8 mouse cellular contexts compared by ENCODE assay signal in genomic region chr19:9899072-9899779, GRCm38 (mm10). TPM values are rescaled to one million over a fixed set of nuclear protein-coding genes. Genes with fewer than 3 reads are reported as not detected.
DNase-seq lines count a peak whose midpoint lies in the region; ATAC-seq lines count a peak whose summit lies in the region.

Gene Incenp (minus strand): TSS chr19:9899551.

- peaks cover 12% of the 10 kb centered on the region for H3K36me3 ChIP-seq in heart, embryonic 14.5 days (ENCODE audit: control insufficient read depth, insufficient read depth, low read length)
- peaks cover 33% of the 10 kb centered on the region for H3K36me3 ChIP-seq in liver, embryonic 13.5 days
- peaks cover 7% of the 10 kb centered on the region; the same call in 1 of the 2 replicates for H3K36me3 ChIP-seq in stomach, embryonic 16.5 days (ENCODE audit: control insufficient read depth, insufficient read depth, low read length)

- peak; percentile 97 for DNase-seq in c-Kit-negative CD71-positive TER-119-positive erythroid progenitor cells, embryonic 14.5 days (ENCODE audit: low read depth, low spot score)
- peak; percentile 99 for DNase-seq in fibroblast of lung, adult 2 months (ENCODE audit: low read depth)
- DNase-seq in kidney, postnatal 14 days: peak; percentile 96
- DNase-seq in liver, embryonic 13.5 days: peak; percentile 94
- DNase-seq in neural tube, embryonic 10.5 days (ENCODE audit: extremely low spot score, low spot score): peak; percentile 90

- H3K4me3 ChIP-seq in heart, embryonic 14.5 days (ENCODE audit: control insufficient read depth in 1 of 2, insufficient read depth in 1 of 2, low read depth in 1 of 2, low read length in 2 of 2): peak within 1 kb of the TSS; percentile 77 to 93
- peak within 1 kb of the TSS; percentile 94 for H3K4me3 ChIP-seq in liver, embryonic 13.5 days (replicated peaks)
- peak within 1 kb of the TSS; percentile 79 for H3K4me3 ChIP-seq in stomach, embryonic 16.5 days (replicated peaks; ENCODE audit: low read length)

- peak within 1 kb of the TSS; percentile 80 for H3K4me2 ChIP-seq in heart, embryonic 14.5 days (ENCODE audit: low read length)
- peak within 1 kb of the TSS; percentile 81 for H3K4me2 ChIP-seq in liver, embryonic 13.5 days
- peak within 1 kb of the TSS; percentile 65 for H3K4me2 ChIP-seq in stomach, embryonic 16.5 days (ENCODE audit: low read depth, low read length)

- peak within 1 kb of the TSS; percentile 89 to 90 for H3K27ac ChIP-seq in heart, embryonic 14.5 days (replicated peaks in 1 of 2; ENCODE audit: control insufficient read depth in 1 of 2, insufficient read depth in 1 of 2, low read depth in 2 of 2, low read length in 2 of 2)
- peak within 1 kb of the TSS; percentile 96 for H3K27ac ChIP-seq in liver, embryonic 13.5 days
- H3K27ac ChIP-seq in stomach, embryonic 16.5 days (ENCODE audit: low read length): peak within 1 kb of the TSS; percentile 93

- no peaks in the 10 kb centered on the region for H3K27me3 ChIP-seq in heart, embryonic 14.5 days (ENCODE audit: control insufficient read depth, insufficient read depth, low read length)
- H3K27me3 ChIP-seq in liver, embryonic 13.5 days: no peaks in the 10 kb centered on the region
- H3K27me3 ChIP-seq in stomach, embryonic 16.5 days (ENCODE audit: control insufficient read depth, insufficient read depth, low read length): no peaks in the 10 kb centered on the region

- WGBS in heart, embryonic 14.5 days: under 1% methylated on average over 58 of the region's 58 CpGs
- WGBS in liver, embryonic 13.5 days (ENCODE audit: insufficient replicate concordance): under 1% methylated on average over 58 of the region's 58 CpGs
- WGBS in stomach, embryonic 16.5 days: under 1% methylated on average over 58 of the region's 58 CpGs

- H3K4me1 ChIP-seq in heart, embryonic 14.5 days (ENCODE audit: control insufficient read depth in 2 of 2, insufficient read depth in 2 of 2, low read length in 2 of 2): peaks cover 7 to 24% of the 10 kb centered on the region in 2 experiments
- peaks cover 58% of the 10 kb centered on the region for H3K4me1 ChIP-seq in liver, embryonic 13.5 days (replicated peaks)
- H3K4me1 ChIP-seq in stomach, embryonic 16.5 days (ENCODE audit: control insufficient read depth, insufficient read depth, low read length): peaks cover 21% of the 10 kb centered on the region

- ATAC-seq in CD4-positive, CD25-positive, alpha-beta regulatory T cell, adult 4 months: peak; percentile 99
- peak; percentile 95 for ATAC-seq in heart, embryonic 14.5 days (ENCODE audit: insufficient number of reproducible peaks, insufficient read depth, low FRiP score, low read depth)
- ATAC-seq in liver, embryonic 13.5 days (ENCODE audit: low read depth): peak; percentile 94
- ATAC-seq in stomach, embryonic 16.5 days (ENCODE audit: insufficient read depth, low FRiP score): peak; percentile 98

- no peaks in the 10 kb centered on the region for H3K9me3 ChIP-seq in heart, embryonic 14.5 days (ENCODE audit: control insufficient read depth, low read length)
- no peaks in the 10 kb centered on the region for H3K9me3 ChIP-seq in liver, embryonic 13.5 days (replicated peaks)
- no peaks in the 10 kb centered on the region for H3K9me3 ChIP-seq in stomach, embryonic 16.5 days (replicated peaks; ENCODE audit: control insufficient read depth, low read length)

- H3K9ac ChIP-seq in heart, embryonic 14.5 days (ENCODE audit: low read length): peak within 1 kb of the TSS; percentile 85
- peak within 1 kb of the TSS; percentile 98 for H3K9ac ChIP-seq in liver, embryonic 13.5 days
- H3K9ac ChIP-seq in stomach, embryonic 16.5 days (ENCODE audit: low read length): peak within 1 kb of the TSS; percentile 84

RNA-seq across cellular contexts. Expression of gene Incenp, which starts in this region (rescaled TPM):
- 10 to 100 TPM; 12.8 to 17.5 TPM for polyA plus RNA-seq in CD4-positive, CD25-positive, alpha-beta regulatory T cell, adult 4 months (2017; shearing (Covaris generic))
- 51.7 and 52.2 TPM in 2 replicates for polyA plus RNA-seq in heart, embryonic 14.5 days (2014; fragmentation: Nextera tagmentation; extraction: Ambion mirVana)
- 100 and 108 TPM in 2 replicates for polyA plus RNA-seq in liver, embryonic 13.5 days (2015; fragmentation: Nextera tagmentation; extraction: Ambion mirVana)
- 61.4 and 73.6 TPM in 2 replicates for polyA plus RNA-seq in stomach, embryonic 16.5 days (2015; fragmentation: Nextera tagmentation; extraction: Ambion mirVana)

Comparison
In these comparisons a context has a peak if more than half of its experiments do, and no peak if none do; other contexts are left out.
1. Peak in every context shown above with its lines: DNase-seq, ATAC-seq, H3K4me3 ChIP-seq and H3K27ac ChIP-seq.